Mouse (Mus musculus) megakaryocyte, adult 5-6 weeks (primary cell): Measurements from ENCODE around the gene Ruvbl2. TPM values are rescaled to one million over a fixed set of nuclear protein-coding genes. Genes with fewer than 3 reads are reported as not detected.

ENCODE experiments used
- ATAC-seq: 2 replicates; pipeline ENCODE4 v1.8.0; 2016; ENCODE audit warnings: mild to moderate bottlenecking, inconsistent platforms; ENCODE audit not compliant: poor library complexity, severe bottlenecking
- total RNA-seq, 2 experiments: library from RNA; stranded (forward) in 1 of 2; stranded (reverse) in 1 of 2; fragments of 153-499, 151-499 nt in 1 of 2; fragments of 221-1000, 200-1000 nt in 1 of 2; gene quantifications; 2 replicates each; pipeline versions ENCODE4 v1.2.3 to v1.2.4; 2015 to 2017

The Ruvbl2 gene
- total RNA-seq, 2 experiments from 2014 or later: 51.6 to 52.9 TPM

- no peak for ATAC-seq
These were observed 23.9 kb upstream of the Ruvbl2 start for GRCm38 (mm10) chr7:45461781-45462180.

- ATAC-seq: no peak
These were observed 23.4 kb upstream of the Ruvbl2 start for GRCm38 (mm10) chr7:45461326-45461725.

- ATAC-seq: peak; percentile 51
These were observed 23.0 kb upstream of the Ruvbl2 start for GRCm38 (mm10) chr7:45460860-45461314.

GRCm38 (mm10) chr7:45460377-45460776, 22.5 kb upstream of the Ruvbl2 start:
- ATAC-seq: no peak

GRCm38 (mm10) chr7:45459564-45460140, 21.8 kb upstream of the Ruvbl2 start, which contains the start of gene Ftl1:
Gene Ftl1 (minus strand): TSS chr7:45459884.
- peak; percentile 83 for ATAC-seq

GRCm38 (mm10) chr7:45458748-45459563, 21.1 kb upstream of the Ruvbl2 start:
- ATAC-seq: peak; percentile 30

GRCm38 (mm10) chr7:45457204-45458060, 19.5 kb upstream of the Ruvbl2 start:
- ATAC-seq: peak; percentile 50

GRCm38 (mm10) chr7:45456721-45457203, 18.9 kb upstream of the Ruvbl2 start:
- ATAC-seq: no peak

GRCm38 (mm10) chr7:45455932-45456696, 18.2 kb upstream of the Ruvbl2 start:
- ATAC-seq: no peak

- ATAC-seq: no peak
These were observed 17.1 kb upstream of the Ruvbl2 start for GRCm38 (mm10) chr7:45454971-45455370.

- ATAC-seq: peak; percentile 98
These were observed 13.6 kb upstream of the Ruvbl2 start for GRCm38 (mm10) chr7:45451344-45451982.

- ATAC-seq: no peak
These were observed 12.1 kb upstream of the Ruvbl2 start for GRCm38 (mm10) chr7:45449974-45450373.

- ATAC-seq: peak; percentile 45
These were observed 9.6 kb upstream of the Ruvbl2 start for GRCm38 (mm10) chr7:45447325-45447990.

- ATAC-seq: no peak
These were observed 8.7 kb upstream of the Ruvbl2 start for GRCm38 (mm10) chr7:45446589-45446988.

GRCm38 (mm10) chr7:45443526-45444420, 5.9 kb upstream of the Ruvbl2 start:
- ATAC-seq: no peak

GRCm38 (mm10) chr7:45437046-45437445, 850 bp downstream of the Ruvbl2 start:
- ATAC-seq: no peak

- ATAC-seq: no peak
These were observed 1.5 kb downstream of the Ruvbl2 start for GRCm38 (mm10) chr7:45436444-45436843.

- ATAC-seq: no peak
These were observed 2.9 kb downstream of the Ruvbl2 start for GRCm38 (mm10) chr7:45435038-45435437.
